Mouse (Mus musculus) colon, adult 2 months (tissue): ENCODE results near the gene Slit2. TPM values are rescaled to one million over a fixed set of nuclear protein-coding genes. Genes with fewer than 3 reads are reported as not detected.

Source experiments
- polyA plus RNA-seq: library from polyadenylated mRNA; depleted of rRNA; stranded (reverse); fragments of >200 nt; gene quantifications from 2 replicates; pipeline ENCODE4 v1.2.3, GENCODE M21; 2012; rRNA removed

Gene Slit2
- polyA plus RNA-seq: 2.6 and 2.8 TPM in 2 replicates

GRCm38 (mm10) chr5:47982941-47983701 is at the start of gene Slit2:
Gene Slit2, plus strand, starts transcription at chr5:47983138.

GRCm38 (mm10) chr5:48327652-48328051 is 344.7 kb downstream of the Slit2 start, which contains the start of gene 5730480H06Rik:
Gene 5730480H06Rik, plus strand, starts transcription at chr5:48327952.

